Mouse (Mus musculus) cerebellum, postnatal 36 days (tissue): ENCODE results near the gene Atrnl1.
A peak's percentile ranks its signal among the peaks of the same experiment; 100 is the strongest.

Experiments
- DNase-seq, 2 experiments: peaks; one replicate each; pipeline ENCODE4 v3.0.0; 2021 to 2022; ENCODE audit warnings: mixed read lengths in 2 of 2

Gene Atrnl1

GRCm38 (mm10) chr19:57713138-57713537 is 102.3 kb downstream of the Atrnl1 start:
- DNase-seq = no peak

DNA sequence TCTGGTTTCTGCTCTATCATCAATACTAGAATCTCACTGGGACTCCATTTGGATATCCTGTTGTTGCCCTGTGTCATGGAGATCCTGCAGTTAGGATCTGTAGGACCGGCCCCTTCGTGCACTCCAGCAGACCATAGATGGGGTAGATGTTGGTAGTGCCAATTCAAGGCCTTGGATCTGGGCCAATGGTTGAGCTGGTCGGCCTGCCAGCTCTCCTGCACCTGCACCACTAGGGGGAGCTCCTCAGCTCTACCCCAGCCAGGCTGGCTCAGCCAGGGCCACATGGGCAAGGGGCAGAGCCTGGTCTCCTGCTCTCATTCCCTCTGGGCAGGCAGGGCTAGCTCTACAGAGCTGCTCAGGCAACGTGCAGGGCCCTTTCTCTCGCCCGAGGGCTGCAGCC is 114.1 kb downstream of the Atrnl1 start:
- DNase-seq = no peak

DNA sequence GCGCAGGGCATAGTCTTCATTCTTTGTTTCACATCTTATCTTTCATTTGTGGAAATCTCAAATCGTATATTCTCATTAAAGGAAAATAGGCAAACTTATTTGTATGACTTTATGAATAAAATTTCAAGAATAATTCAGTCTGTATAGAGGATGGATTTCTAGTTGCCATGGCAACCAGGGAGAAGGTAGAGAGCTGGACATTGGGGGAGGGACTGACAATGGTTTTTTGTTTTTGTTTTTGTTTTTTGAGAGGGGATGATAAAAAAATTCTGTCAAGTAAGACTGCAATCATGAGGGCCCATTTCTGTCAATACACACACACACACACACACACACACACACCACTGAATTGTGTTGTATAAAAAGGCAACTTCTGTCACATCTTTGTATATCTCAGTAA is 114.5 kb downstream of the Atrnl1 start:
- no peak for DNase-seq

- DNase-seq = no peak
Observed at GRCm38 (mm10) chr19:57727009-57727408, 116.2 kb downstream of the Atrnl1 start.

DNA sequence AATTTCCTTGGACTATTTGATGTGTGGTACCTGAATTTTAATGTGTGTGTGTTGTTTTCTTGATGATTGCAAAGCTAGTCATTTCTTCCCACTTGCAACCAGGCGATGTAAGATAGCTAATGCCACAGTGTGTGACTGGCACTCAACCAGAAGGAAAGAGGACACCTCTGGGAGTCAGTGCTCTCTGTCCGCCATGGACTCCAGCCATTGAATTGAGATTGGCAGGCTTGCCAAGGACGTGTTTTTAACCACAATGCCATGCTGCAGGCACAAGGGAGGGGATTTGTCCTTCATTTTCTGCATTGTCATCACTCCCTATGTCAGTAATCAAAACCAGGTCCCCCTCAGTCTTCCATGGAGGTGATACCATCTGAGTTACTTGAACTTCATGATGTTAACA is 126.6 kb downstream of the Atrnl1 start:
- no peak for DNase-seq

DNA sequence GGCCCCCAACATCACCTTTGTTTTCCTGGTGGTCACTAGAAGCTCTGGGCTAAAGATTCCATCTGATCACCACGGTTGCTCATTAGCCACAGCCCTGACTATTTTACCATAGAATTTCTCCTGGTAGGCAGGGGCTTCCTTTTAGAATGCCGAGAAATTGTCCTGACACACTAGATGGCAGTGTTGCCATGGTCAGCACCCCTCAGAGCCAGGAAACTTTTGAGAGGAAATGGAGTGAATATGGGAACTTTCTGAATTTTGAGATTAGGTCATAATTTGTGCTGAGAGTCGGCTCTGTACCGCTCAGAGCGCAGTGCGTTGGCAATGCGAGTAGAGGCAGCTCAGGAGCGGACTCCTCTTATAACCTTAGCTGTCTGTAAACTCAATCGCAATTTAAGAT is 134.7 kb downstream of the Atrnl1 start:
- DNase-seq = no peak

DNA sequence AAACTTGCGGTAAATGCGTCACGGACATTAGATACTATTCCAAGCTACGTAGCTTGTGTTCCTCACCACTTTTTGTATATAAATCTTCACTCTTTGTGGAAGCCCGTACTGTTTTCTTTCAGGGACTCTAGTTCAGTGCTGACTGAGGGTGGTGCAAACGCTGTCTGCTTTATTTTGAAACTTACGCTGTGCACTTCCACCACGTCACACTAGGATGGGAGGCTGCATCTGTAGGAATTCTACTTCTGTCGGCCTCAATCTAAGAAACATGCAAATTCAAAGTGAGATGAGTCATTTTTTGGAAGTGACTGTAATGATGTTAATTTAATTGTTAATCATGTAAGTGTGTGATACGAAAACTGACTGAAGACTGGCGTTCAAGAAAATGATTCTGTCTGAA is 135.7 kb downstream of the Atrnl1 start:
- no peak for DNase-seq

DNA sequence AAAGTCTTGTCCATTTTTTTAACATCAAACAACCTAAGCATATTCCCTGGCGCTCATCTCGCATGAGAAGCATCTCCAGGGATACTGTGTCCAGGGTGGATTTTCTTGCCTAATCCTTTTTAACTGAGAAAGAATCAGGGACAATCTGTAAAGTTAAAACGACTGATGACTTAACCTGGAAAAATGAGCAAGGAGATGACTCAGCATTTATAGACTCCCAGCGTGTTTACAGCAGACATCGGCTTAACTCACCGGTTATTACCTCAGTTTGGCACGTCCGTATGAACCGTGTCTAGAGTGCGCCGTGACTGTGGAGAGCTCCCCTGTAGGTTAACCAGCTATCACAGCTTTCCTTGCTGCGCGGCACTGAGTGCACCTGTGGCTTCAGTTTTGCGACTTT is 141.4 kb downstream of the Atrnl1 start:
- DNase-seq = no peak

GRCm38 (mm10) chr19:57762526-57762925 is 151.7 kb downstream of the Atrnl1 start:
- no peak for DNase-seq

DNA sequence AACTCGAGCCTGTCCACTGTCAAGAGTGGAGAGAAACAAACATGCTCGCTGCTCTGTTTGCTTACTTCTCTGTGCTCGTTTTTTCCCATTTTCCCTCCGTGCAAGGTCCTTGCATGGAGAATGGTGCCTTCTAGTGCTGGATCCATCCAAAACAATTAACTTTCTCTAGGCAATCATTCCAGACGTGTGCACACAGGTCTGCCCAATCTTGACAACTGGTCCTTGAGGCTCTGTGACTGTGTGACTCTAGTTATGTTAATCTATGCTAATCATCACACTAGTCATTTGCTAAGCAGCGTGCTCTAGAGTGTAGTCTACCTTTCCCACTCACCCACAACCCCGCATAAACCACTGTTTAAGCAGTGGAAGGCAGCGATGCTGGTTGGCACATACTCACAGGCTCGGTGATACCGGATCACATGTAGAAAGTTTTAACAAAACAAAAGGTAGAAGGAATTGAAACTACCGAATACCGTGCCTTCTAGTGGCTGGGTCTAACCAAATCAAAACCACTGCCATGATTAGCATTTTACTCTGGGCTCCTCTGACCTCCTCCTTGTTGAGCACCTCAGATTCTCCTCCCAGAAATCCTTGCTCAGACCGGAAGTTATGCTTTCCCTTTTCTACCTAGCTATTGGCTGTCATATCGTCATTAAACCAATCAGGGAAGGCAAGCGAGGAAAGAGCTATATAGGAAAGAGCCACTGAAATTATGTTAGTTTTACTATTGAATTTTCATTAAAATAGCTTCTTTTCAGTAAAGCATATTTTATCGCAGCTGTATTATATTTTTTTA is 153.9 kb downstream of the Atrnl1 start:
- no peak for DNase-seq

- no peak for DNase-seq
Observed at GRCm38 (mm10) chr19:57767051-57767450, 156.2 kb downstream of the Atrnl1 start.

DNA sequence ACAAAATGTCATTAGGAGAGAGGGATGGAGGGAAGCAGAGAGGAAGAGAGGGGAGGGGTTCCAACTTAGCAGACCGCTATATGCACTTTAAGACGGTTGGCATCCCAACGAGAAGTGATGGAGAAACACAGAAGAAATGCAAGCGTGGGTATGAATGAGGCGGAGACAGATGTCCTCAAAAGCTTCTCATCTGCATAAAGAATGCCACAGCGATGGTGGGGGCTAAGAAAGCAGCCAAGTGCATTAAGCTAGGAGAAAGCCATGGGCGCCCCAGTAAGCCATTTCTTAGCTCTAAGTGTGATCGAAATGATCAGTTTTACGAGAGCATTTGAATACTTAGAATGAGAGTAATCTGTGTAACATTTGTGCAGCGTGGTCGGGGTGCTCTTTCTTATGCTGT is 157.8 kb downstream of the Atrnl1 start:
- no peak for DNase-seq

DNA sequence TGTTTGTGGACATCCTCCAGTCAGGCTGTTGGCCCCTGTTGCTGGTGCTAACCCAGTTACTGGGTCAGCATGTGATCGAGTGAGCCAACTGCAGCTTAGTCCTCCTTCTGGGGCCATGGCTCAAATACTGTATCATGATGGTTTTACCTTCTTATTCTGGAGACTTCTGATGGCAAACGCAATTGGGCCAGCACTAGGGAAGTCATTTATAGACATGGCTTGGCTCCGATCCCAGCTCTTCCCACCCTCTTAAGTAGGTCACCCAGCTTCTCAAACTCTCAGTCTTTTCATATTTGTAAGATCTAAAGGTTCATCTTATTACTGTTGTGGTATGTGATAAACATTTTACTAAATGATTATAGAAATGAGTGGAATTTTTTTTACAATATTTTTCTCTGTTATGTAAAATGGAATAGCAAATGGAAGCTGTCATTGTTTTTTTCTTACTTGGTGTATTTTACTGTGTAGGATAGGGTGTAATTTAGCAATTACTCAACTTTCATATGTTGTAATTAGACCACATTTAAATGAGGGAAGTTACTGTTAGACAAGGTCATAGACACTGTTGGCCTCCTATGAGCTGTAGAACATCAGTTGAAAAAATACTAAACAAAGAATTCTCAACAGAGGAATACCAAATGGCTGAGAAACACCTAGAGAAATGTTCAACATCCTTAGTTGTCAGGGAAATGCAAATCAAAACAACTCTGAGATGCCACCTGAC is 171.7 kb downstream of the Atrnl1 start:
- peak; percentile 16 to 37 for DNase-seq

- DNase-seq = no peak
Observed at GRCm38 (mm10) chr19:57786699-57787098, 175.9 kb downstream of the Atrnl1 start.

DNA sequence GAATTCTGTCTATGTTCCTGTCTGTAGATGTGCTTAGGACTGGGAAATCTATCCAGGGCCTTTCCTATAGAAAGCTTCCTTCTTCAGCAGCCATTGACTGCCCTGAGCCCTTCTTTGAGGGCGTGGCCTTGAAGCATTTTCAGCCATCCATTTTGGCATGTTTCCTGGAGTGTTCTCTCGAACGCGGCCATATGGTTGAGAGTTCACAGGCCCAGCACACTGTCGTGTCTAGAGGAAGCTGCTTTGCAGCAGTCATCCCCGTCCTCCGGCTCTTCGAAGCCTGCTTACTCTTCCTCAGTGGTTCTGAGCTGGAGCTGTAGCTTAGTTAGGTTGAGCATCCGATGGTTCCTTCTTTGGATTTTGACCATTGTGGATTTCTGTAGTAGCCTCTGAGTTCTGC is 191.4 kb downstream of the Atrnl1 start:
- no peak for DNase-seq

GRCm38 (mm10) chr19:57802771-57803482 is 192.1 kb downstream of the Atrnl1 start:
- no peak for DNase-seq

GRCm38 (mm10) chr19:57803483-57803820 is 192.6 kb downstream of the Atrnl1 start:
- DNase-seq = no peak

DNA sequence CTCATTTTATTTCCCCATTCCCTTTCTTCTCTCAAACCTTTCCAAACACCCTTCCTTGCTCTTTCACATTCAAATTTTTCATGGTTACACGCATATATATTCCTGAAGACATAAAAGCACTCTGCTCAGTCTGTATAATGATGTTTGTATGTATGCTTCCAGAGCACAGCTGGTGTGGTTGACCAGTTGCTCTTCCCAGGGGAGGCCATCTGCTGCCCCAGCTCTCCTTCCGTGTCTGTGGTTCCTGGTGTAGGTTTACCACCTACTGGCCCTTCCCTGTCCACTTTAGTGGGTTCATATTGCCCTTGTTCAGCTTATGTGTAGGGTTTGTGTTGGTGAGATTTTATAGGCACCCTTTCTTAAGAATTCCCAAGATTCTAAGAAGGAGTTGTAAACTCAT is 197.5 kb downstream of the Atrnl1 start:
- no peak for DNase-seq

DNA sequence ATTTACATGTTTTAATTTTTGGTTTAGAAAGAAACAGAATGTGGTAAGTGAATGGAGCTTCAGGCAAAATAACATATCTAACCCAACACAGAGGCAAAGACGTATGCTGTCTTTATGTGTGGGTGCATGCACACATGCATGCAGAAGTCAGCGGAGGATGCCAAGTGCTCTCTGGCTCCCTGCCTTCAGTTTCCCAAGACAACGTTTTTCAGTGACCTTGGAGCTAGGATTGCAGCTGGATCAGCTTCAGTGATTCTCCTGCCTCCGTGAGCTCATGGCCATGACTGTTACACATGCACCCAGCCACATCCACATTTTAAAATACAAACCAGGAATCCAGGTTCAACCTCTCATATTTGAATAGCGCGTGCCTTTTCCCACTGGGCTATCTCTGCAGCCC is 203.5 kb downstream of the Atrnl1 start:
- no peak for DNase-seq

GRCm38 (mm10) chr19:57816221-57816996 is 205.6 kb downstream of the Atrnl1 start:
- DNase-seq = peak in 1 of 2 experiments; percentile 14

DNA sequence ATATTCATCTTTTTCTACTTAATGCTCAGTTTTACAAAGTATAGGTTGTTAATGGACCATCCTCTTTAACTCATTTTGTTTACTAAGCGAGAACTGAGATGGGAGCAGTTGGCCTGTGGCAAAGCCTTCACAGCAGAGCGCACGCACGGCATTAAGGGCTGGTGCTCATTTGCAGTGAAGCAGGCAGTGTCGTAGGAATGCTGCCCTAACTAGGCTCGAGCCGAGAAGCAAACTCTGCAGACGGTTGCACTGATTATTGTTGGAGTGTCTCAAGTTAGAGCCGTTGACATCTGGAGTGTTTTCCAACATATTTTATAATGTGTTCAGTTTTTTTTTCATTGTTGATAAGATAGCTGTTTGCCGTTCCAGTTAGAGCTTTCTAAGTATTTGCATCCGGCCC is 206.9 kb downstream of the Atrnl1 start:
- no peak for DNase-seq

GRCm38 (mm10) chr19:57823446-57823845 is 212.6 kb downstream of the Atrnl1 start:
- no peak for DNase-seq
